Mouse (Mus musculus): ENCODE measurements at regions not wholly inside any gene's neighbourhood (a gene's known extent, or its start where the extent isn't known, plus 50 kb on each side); places are given as distances from the start of the nearest gene placed in this dataset.

DNA sequence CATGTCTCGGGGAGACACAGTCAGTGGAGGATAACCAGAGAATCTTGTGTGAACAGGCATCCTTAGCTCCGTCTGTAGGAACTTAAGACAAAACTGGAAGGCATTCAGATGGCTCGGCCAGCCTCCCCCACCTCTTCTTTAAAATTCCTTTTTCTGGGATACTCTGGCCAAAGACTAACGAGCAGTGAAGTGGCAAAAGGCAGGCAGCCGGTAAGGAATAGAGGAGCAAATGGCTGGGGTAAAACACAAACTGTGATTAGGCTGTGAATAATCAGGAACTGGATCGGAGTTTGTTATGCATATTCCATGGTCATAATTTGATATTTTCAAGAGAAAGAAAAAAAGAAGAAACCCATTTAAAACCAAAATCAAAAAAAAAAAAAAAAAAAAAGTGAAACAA is 287.8 kb upstream of the Vrk2 start:
- DNase-seq (ENCODE audit: inconsistent age in 2 of 2, low spot score in 1 of 2) = no peak
